28 mouse cellular contexts compared by ENCODE assay signal in genomic region chr5:130293941-130294340, GRCm38 (mm10). TPM values are rescaled to one million over a fixed set of nuclear protein-coding genes. Genes with fewer than 3 reads are reported as not detected.
DNase-seq lines count a peak whose midpoint lies in the region; ATAC-seq and TF ChIP-seq lines count a peak whose summit lies in the region.
"Had no signal": no experiment of that assay in that cellular context is flagged by ENCODE, and none has a peak within 500 bp of the region (broad histone marks: within the 10 kb centered on the region; RNA-seq: fewer than 3 reads in every experiment).

No protein-coding gene starts in this region.

- H3K4me2 ChIP-seq in forebrain, postnatal 0 days (ENCODE audit: low read depth) = no peak overlapping the region
- no peak overlapping the region for H3K4me2 ChIP-seq in forebrain, embryonic 11.5 days (ENCODE audit: low read depth, low read length, severe bottlenecking)
- no peak overlapping the region for H3K4me2 ChIP-seq in midbrain, postnatal 0 days (ENCODE audit: low read depth, low read length, poor library complexity, severe bottlenecking)
- no peak overlapping the region for H3K4me2 ChIP-seq in hindbrain, embryonic 16.5 days (ENCODE audit: low read length)
- H3K4me2 ChIP-seq: embryonic facial prominence, embryonic 13.5 days; forebrain, embryonic 12.5 days; heart, embryonic 12.5 days; hindbrain, embryonic 15.5 days; intestine, embryonic 15.5 days; liver, embryonic 12.5 days; midbrain, embryonic 12.5 days; neural tube, embryonic 13.5 days had no signal

- H3K9me3 ChIP-seq in forebrain, postnatal 0 days (ENCODE audit: low read length) = no peaks in the 10 kb centered on the region
- H3K9me3 ChIP-seq in forebrain, embryonic 11.5 days (ENCODE audit: control insufficient read depth, low read length) = no peaks in the 10 kb centered on the region
- H3K9me3 ChIP-seq in midbrain, postnatal 0 days (ENCODE audit: low read length) = no peaks in the 10 kb centered on the region
- H3K9me3 ChIP-seq in midbrain, embryonic 10.5 days (replicated peaks) = 0 out of 2 replicates have a peak, but pooled peaks cover 2% of the 10 kb centered on the region
- no peaks in the 10 kb centered on the region for H3K9me3 ChIP-seq in hindbrain, embryonic 16.5 days (ENCODE audit: control insufficient read depth, low read length)
- H3K9me3 ChIP-seq: forebrain, embryonic 12.5 days; hindbrain, embryonic 15.5 days; intestine, embryonic 15.5 days; liver, embryonic 12.5 days; neural tube, embryonic 13.5 days had no signal

- no peaks in the 10 kb centered on the region for H3K27me3 ChIP-seq in forebrain, postnatal 0 days (ENCODE audit: insufficient read depth, low read length)
- H3K27me3 ChIP-seq in forebrain, embryonic 11.5 days (ENCODE audit: control insufficient read depth, insufficient read depth, low read length) = no peaks in the 10 kb centered on the region
- H3K27me3 ChIP-seq in midbrain, postnatal 0 days (ENCODE audit: insufficient read depth, low read length) = no peaks in the 10 kb centered on the region
- no peaks in the 10 kb centered on the region for H3K27me3 ChIP-seq in midbrain, embryonic 10.5 days (ENCODE audit: low read depth, poor library complexity, severe bottlenecking)
- no peaks in the 10 kb centered on the region for H3K27me3 ChIP-seq in hindbrain, embryonic 16.5 days (replicated peaks; ENCODE audit: control insufficient read depth, insufficient read depth, low read length)
- H3K27me3 ChIP-seq: embryonic facial prominence, embryonic 13.5 days; forebrain, embryonic 12.5 days; heart, embryonic 12.5 days; hindbrain, embryonic 15.5 days; intestine, embryonic 15.5 days; liver, embryonic 12.5 days; midbrain, embryonic 12.5 days; neural tube, embryonic 13.5 days had no signal

- peak overlapping the region; percentile 80 for H3K27ac ChIP-seq in forebrain, postnatal 0 days (ENCODE audit: low read depth, low read length)
- H3K27ac ChIP-seq in forebrain, embryonic 11.5 days (ENCODE audit: low read depth, low read length) = no peak overlapping the region
- H3K27ac ChIP-seq in midbrain, postnatal 0 days (ENCODE audit: low read depth, low read length) = no peak overlapping the region
- H3K27ac ChIP-seq in midbrain, embryonic 10.5 days (replicated peaks) = no peak overlapping the region
- H3K27ac ChIP-seq in hindbrain, embryonic 16.5 days (ENCODE audit: low read depth, low read length) = no peak overlapping the region
- H3K27ac ChIP-seq: embryonic facial prominence, embryonic 13.5 days; gastrocnemius, adult 2 months; hindbrain, embryonic 15.5 days; intestine, embryonic 15.5 days; liver, embryonic 12.5 days; midbrain, embryonic 12.5 days; neural tube, embryonic 13.5 days; stomach, postnatal 0 days had no signal

- no peak for TF ChIP-seq CTCF in forebrain, postnatal 0 days (IDR thresholded peaks at IDR 0.05; ENCODE audit: low read depth)
- no peak for TF ChIP-seq CTCF in midbrain, postnatal 0 days (IDR thresholded peaks at IDR 0.05)

- 0 out of 2 replicates have a peak, but pooled peaks have one; percentile 2 for ATAC-seq in forebrain, postnatal 0 days
- no peak for ATAC-seq in forebrain, embryonic 11.5 days (replicated peaks; ENCODE audit: low FRiP score)
- no peak for ATAC-seq in midbrain, postnatal 0 days (ENCODE audit: low FRiP score)
- no peak for ATAC-seq in hindbrain, embryonic 16.5 days
- ATAC-seq: intestine, embryonic 15.5 days; liver, embryonic 12.5 days; liver, postnatal 0 days had no signal

- H3K36me3 ChIP-seq in forebrain, postnatal 0 days (ENCODE audit: insufficient read depth) = peaks cover 20% of the 10 kb centered on the region
- peaks cover 10% of the 10 kb centered on the region for H3K36me3 ChIP-seq in forebrain, embryonic 11.5 days (ENCODE audit: control insufficient read depth, insufficient read depth, low read length)
- peaks cover 11% of the 10 kb centered on the region for H3K36me3 ChIP-seq in midbrain, postnatal 0 days (ENCODE audit: insufficient read depth, low read length)
- peaks cover 96% of the 10 kb centered on the region for H3K36me3 ChIP-seq in midbrain, embryonic 10.5 days
- H3K36me3 ChIP-seq in hindbrain, embryonic 16.5 days (ENCODE audit: control insufficient read depth, insufficient read depth, low read length) = peaks cover 9% of the 10 kb centered on the region; the same call in 1 of the 2 replicates

- peaks cover 10% of the 10 kb centered on the region; the same call in 1 of the 2 replicates for H3K4me1 ChIP-seq in forebrain, postnatal 0 days (ENCODE audit: insufficient read depth)
- no peaks in the 10 kb centered on the region for H3K4me1 ChIP-seq in forebrain, embryonic 11.5 days (replicated peaks; ENCODE audit: control insufficient read depth, insufficient read depth, low read length)
- no peaks in the 10 kb centered on the region for H3K4me1 ChIP-seq in midbrain, postnatal 0 days (ENCODE audit: insufficient read depth, low read length)
- H3K4me1 ChIP-seq in midbrain, embryonic 10.5 days = no peaks in the 10 kb centered on the region
- no peaks in the 10 kb centered on the region for H3K4me1 ChIP-seq in hindbrain, embryonic 16.5 days (ENCODE audit: control insufficient read depth, insufficient read depth, low read depth, low read length)
- H3K4me1 ChIP-seq: embryonic facial prominence, embryonic 13.5 days; forebrain, embryonic 12.5 days; heart, embryonic 12.5 days; hindbrain, embryonic 15.5 days; intestine, embryonic 15.5 days; liver, embryonic 12.5 days; midbrain, embryonic 12.5 days had no signal

- intact Hi-C loops in left cerebral cortex, postnatal 4 days (cut with DNase I) = no loop called here
- intact Hi-C loops in left cerebral cortex, postnatal 36 days (cut with DNase I) = no loop called here

- no peak overlapping the region for H3K4me3 ChIP-seq in forebrain, postnatal 0 days (ENCODE audit: low read depth, low read length)
- no peak overlapping the region for H3K4me3 ChIP-seq in forebrain, embryonic 11.5 days (ENCODE audit: low read depth, low read length)
- no peak overlapping the region for H3K4me3 ChIP-seq in midbrain, postnatal 0 days (ENCODE audit: low read depth, low read length)
- H3K4me3 ChIP-seq in midbrain, embryonic 10.5 days = no peak overlapping the region
- no peak overlapping the region for H3K4me3 ChIP-seq in hindbrain, embryonic 16.5 days (ENCODE audit: low read length)
- H3K4me3 ChIP-seq: embryonic facial prominence, embryonic 13.5 days; forebrain, embryonic 12.5 days; gastrocnemius, adult 2 months; heart, embryonic 12.5 days; hindbrain, embryonic 15.5 days; intestine, embryonic 15.5 days; liver, embryonic 12.5 days; midbrain, embryonic 12.5 days; neural tube, embryonic 13.5 days had no signal

- no peak for DNase-seq in forebrain, postnatal 0 days
- DNase-seq in forebrain, embryonic 11.5 days (ENCODE audit: low spot score) = no peak
- DNase-seq in left cerebral cortex, postnatal 4 days = peak; percentile 66
- no peak for DNase-seq in left cerebral cortex, postnatal 36 days (ENCODE audit: low spot score in 2 of 2)
- DNase-seq in midbrain, postnatal 0 days (ENCODE audit: low spot score) = peak; percentile 32
- no peak for DNase-seq in midbrain, embryonic 10.5 days (ENCODE audit: low spot score)
- DNase-seq: adrenal gland, postnatal 36 days; B cell, adult 2 months; cerebellum, adult 9-10 months; gastrocnemius, adult 2 months; gastrocnemius, postnatal 36 days; heart, adult 18-20 months; kidney, adult 2 months; kidney, postnatal 36 days; liver, postnatal 0 days; right cerebral cortex, postnatal 4 days; thymus, adult 18-20 months; thymus, postnatal 25 days had no signal

- WGBS in forebrain, postnatal 0 days = 78% methylated on average over 5 of the region's 5 CpGs
- 83% methylated on average over 5 of the region's 5 CpGs for WGBS in forebrain, embryonic 11.5 days
- WGBS in midbrain, postnatal 0 days = 83% methylated on average over 5 of the region's 5 CpGs
- 80% methylated on average over 5 of the region's 5 CpGs for WGBS in midbrain, embryonic 10.5 days
- WGBS in hindbrain, embryonic 16.5 days = 67% methylated on average over 5 of the region's 5 CpGs

- H3K9ac ChIP-seq in forebrain, postnatal 0 days = no peak overlapping the region
- H3K9ac ChIP-seq in forebrain, embryonic 11.5 days (ENCODE audit: low read length) = no peak overlapping the region
- H3K9ac ChIP-seq in midbrain, postnatal 0 days (replicated peaks; ENCODE audit: low read length, poor library complexity, severe bottlenecking) = no peak overlapping the region
- H3K9ac ChIP-seq in hindbrain, embryonic 16.5 days (ENCODE audit: low read depth, low read length) = no peak overlapping the region
- H3K9ac ChIP-seq: embryonic facial prominence, embryonic 13.5 days; forebrain, embryonic 12.5 days; heart, embryonic 12.5 days; hindbrain, embryonic 15.5 days; intestine, embryonic 15.5 days; liver, embryonic 12.5 days; liver, postnatal 0 days; midbrain, embryonic 12.5 days; neural tube, embryonic 13.5 days had no signal

RNA-seq across cellular contexts. Expression of gene Tyw1, which starts 38.5 kb away (rescaled TPM):
- total RNA-seq in forebrain, postnatal 0 days (2014; rRNA removed) = 18.0 and 19.8 TPM in 2 replicates
- polyA plus RNA-seq in forebrain, postnatal 0 days (2015; fragmentation: Nextera tagmentation; extraction: Ambion mirVana) = 17.8 and 18.5 TPM in 2 replicates
- polyA plus RNA-seq in forebrain, embryonic 11.5 days (2014; fragmentation: Nextera tagmentation; extraction: Ambion mirVana) = 26.2 and 29.0 TPM in 2 replicates
- 10 to 100 TPM; 17.9 to 19.4 TPM for total RNA-seq in left cerebral cortex, postnatal 4 days (2021)
- 10 to 100 TPM; 15.3 to 16.2 TPM for total RNA-seq in left cerebral cortex, postnatal 36 days (2021)
- total RNA-seq in midbrain, postnatal 0 days (2014; rRNA removed) = 18.3 and 21.3 TPM in 2 replicates
- polyA plus RNA-seq in midbrain, postnatal 0 days (2015; fragmentation: Nextera tagmentation; extraction: Ambion mirVana) = 16.3 and 18.0 TPM in 2 replicates
- 35.0 and 36.1 TPM in 2 replicates for polyA plus RNA-seq in midbrain, embryonic 10.5 days (2016; fragmentation: Nextera tagmentation; extraction: Ambion mirVana)
- 22.0 and 23.5 TPM in 2 replicates for polyA plus RNA-seq in hindbrain, embryonic 16.5 days (2015; fragmentation: Nextera tagmentation; extraction: Ambion mirVana)

RNA-seq across cellular contexts. Expression of gene Sbds, which starts 38.6 kb away (rescaled TPM):
- 27.2 and 27.8 TPM in 2 replicates for total RNA-seq in forebrain, postnatal 0 days (2014; rRNA removed)
- 43.7 and 45.2 TPM in 2 replicates for polyA plus RNA-seq in forebrain, postnatal 0 days (2015; fragmentation: Nextera tagmentation; extraction: Ambion mirVana)
- 65.4 and 76.8 TPM in 2 replicates for polyA plus RNA-seq in forebrain, embryonic 11.5 days (2014; fragmentation: Nextera tagmentation; extraction: Ambion mirVana)
- 10 to 100 TPM; 37.4 to 38.3 TPM for total RNA-seq in left cerebral cortex, postnatal 4 days (2021)
- 10 to 100 TPM; 75.4 to 81.3 TPM for total RNA-seq in left cerebral cortex, postnatal 36 days (2021)
- 16.6 and 20.3 TPM in 2 replicates for total RNA-seq in midbrain, postnatal 0 days (2014; rRNA removed)
- 39.8 and 46.4 TPM in 2 replicates for polyA plus RNA-seq in midbrain, postnatal 0 days (2015; fragmentation: Nextera tagmentation; extraction: Ambion mirVana)
- 77.6 and 80.9 TPM in 2 replicates for polyA plus RNA-seq in midbrain, embryonic 10.5 days (2016; fragmentation: Nextera tagmentation; extraction: Ambion mirVana)
- polyA plus RNA-seq in hindbrain, embryonic 16.5 days (2015; fragmentation: Nextera tagmentation; extraction: Ambion mirVana) = 56.1 and 64.4 TPM in 2 replicates

Comparison
In these comparisons a context has a peak if more than half of its experiments do, and no peak if none do; other contexts are left out.
1. DNase-seq: peak in left cerebral cortex, postnatal 4 days (single experiment) and midbrain, postnatal 0 days (single experiment); none in forebrain, postnatal 0 days (single experiment), forebrain, embryonic 11.5 days (single experiment), left cerebral cortex, postnatal 36 days (0 of 2) and midbrain, embryonic 10.5 days (single experiment).